Mouse (Mus musculus) limb, embryonic 14.5 days (tissue): ENCODE data around the gene Rab44. TPM values are rescaled to one million over a fixed set of nuclear protein-coding genes. Genes with fewer than 3 reads are reported as not detected.
A peak's percentile ranks its signal among the peaks of the same experiment; 100 is the strongest.

Experiments used
- ATAC-seq: fragments of 200-750 bp; cut with Nextera tagmentation; 2 replicates; pipeline ENCODE4 v1.8.0; 2017; ENCODE audit warnings: low read depth, moderate number of reproducible peaks, moderate TSS enrichment; ENCODE audit not compliant: low FRiP score
- DNase-seq: peaks from one replicate; pipeline ENCODE4 v3.0.0-alpha.2; 2015; ENCODE audit warnings: low spot score
- H3K27ac ChIP-seq: fragments of 300-500 bp; sonication (generic); replicated peaks from 2 replicates; pipeline ENCODE4 v1.5.1; 2014; ENCODE audit warnings: low read depth, mild to moderate bottlenecking, low read length, moderate library complexity, mixed read lengths
- H3K27me3 ChIP-seq: fragments of 300-500 bp; sonication (generic); 2 replicates; pipeline ENCODE4 v1.6.1; 2014; ENCODE audit warnings: low read length, mixed read lengths; ENCODE audit not compliant: control insufficient read depth, insufficient read depth
- H3K36me3 ChIP-seq: fragments of 300-500 bp; sonication (generic); 2 replicates; pipeline ENCODE4 v1.6.1; 2014; ENCODE audit warnings: mild to moderate bottlenecking, low read length, moderate library complexity, mixed read lengths; ENCODE audit not compliant: control insufficient read depth, insufficient read depth
- H3K4me1 ChIP-seq: fragments of 300-500 bp; sonication (generic); 2 replicates; pipeline ENCODE4 v1.6.1; 2014; ENCODE audit warnings: antibody characterized with exemption, low read length, mixed read lengths; ENCODE audit not compliant: control insufficient read depth, insufficient read depth
- H3K4me2 ChIP-seq: fragments of 300-500 bp; sonication (generic); replicated peaks from 2 replicates; pipeline ENCODE4 v1.6.1; 2014; ENCODE audit warnings: low read depth, mild to moderate bottlenecking, low read length, moderate library complexity; ENCODE audit not compliant: severe bottlenecking
- H3K4me3 ChIP-seq: fragments of 300-500 bp; sonication (generic); replicated peaks from 2 replicates; pipeline ENCODE4 v1.5.1; 2014; ENCODE audit warnings: low read length
- H3K9ac ChIP-seq: fragments of 300-500 bp; sonication (generic); 2 replicates; pipeline ENCODE4 v1.6.1; 2014; ENCODE audit warnings: mild to moderate bottlenecking, low read depth, low read length, moderate library complexity; ENCODE audit not compliant: severe bottlenecking
- H3K9me3 ChIP-seq: fragments of 300-500 bp; sonication (generic); 2 replicates; pipeline ENCODE4 v1.6.1; 2016; ENCODE audit warnings: low read length; ENCODE audit not compliant: control insufficient read depth
- POLR2A ChIP-seq: fragments of 200-500 bp; IDR thresholded peaks from 2 replicates; pipeline ENCODE4 v1.8.0; 2012; ENCODE audit warnings: inconsistent platforms, mild to moderate bottlenecking, moderate library complexity, borderline replicate concordance; ENCODE audit not compliant: insufficient read depth, insufficient read length; ENCODE audit errors: extremely low read depth
- WGBS: fragments of 180-500 bp; shearing (Covaris S2); extraction: QIAGEN DNeasy Blood & Tissue Kit; methylation state at CpG from one replicate; pipeline ENCODE4 v1.1.7; 2014; 5-methylcytosine and 5-hydroxymethylcytosine counted together
- polyA plus RNA-seq, 2 experiments: library from polyadenylated mRNA; depleted of rRNA in 1 of 2; stranded (reverse) in 1 of 2; unstranded in 1 of 2; fragments of >200 nt; fragmentation: Nextera tagmentation in 1 of 2; extraction: Ambion mirVana in 1 of 2; gene quantifications; 2 replicates each; pipeline versions ENCODE4 v1.2.1 to v1.2.3; 2012 to 2014

Rab44 gene
- polyA plus RNA-seq, 2 experiments: 1.5 to 2.8 TPM

DNA sequence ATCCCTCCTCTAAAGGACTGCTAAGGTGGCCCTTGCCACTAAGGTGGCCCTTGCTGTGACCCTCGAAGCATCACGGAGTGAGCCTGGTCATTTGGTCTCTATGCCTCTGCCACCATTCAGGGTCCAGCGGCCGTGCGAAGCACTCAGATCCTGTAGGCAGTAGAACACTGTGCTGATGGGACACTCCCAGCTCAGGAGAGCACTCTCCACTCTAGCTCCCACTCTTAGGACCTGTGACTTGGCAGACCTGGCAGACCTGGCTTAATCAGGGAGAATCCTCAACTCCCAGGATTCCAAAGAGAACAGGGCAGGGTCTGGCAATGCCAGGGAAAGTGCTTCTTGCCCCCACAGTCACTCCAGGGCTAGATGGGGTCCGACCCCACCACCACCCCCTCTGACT lies 66.0 kb downstream of the Rab44 start:
- H3K27ac ChIP-seq: no peak overlapping the region
- H3K27me3 ChIP-seq: no peaks in the 10 kb centered on the region
- no peaks in the 10 kb centered on the region for H3K36me3 ChIP-seq
- no peaks in the 10 kb centered on the region for H3K4me1 ChIP-seq
- WGBS: 85% methylated on average over 6 of the region's 6 CpGs
- no peak overlapping the region for H3K4me3 ChIP-seq
- ATAC-seq: no peak
- H3K4me2 ChIP-seq: no peak overlapping the region
- H3K9me3 ChIP-seq: no peaks in the 10 kb centered on the region
- no peak for TF ChIP-seq POLR2A
- no peak for DNase-seq
- no peak overlapping the region for H3K9ac ChIP-seq

GRCm38 (mm10) chr17:29180406-29181127 lies 66.6 kb downstream of the Rab44 start:
- Histone ChIP-seq H3K4me3 (no peak overlapping the region), H3K27ac (no peak overlapping the region), H3K27me3 (no peaks in the 10 kb centered on the region), H3K4me2 (no peak overlapping the region), H3K4me1 (peaks cover 6% of the 10 kb centered on the region), H3K36me3 (no peaks in the 10 kb centered on the region), H3K9ac (no peak overlapping the region), H3K9me3 (no peaks in the 10 kb centered on the region)
- DNase-seq (no peak), ATAC-seq (no peak)
- TF ChIP-seq POLR2A: no peak
- WGBS: 76% methylated on average over 4 of the region's 4 CpGs

DNA sequence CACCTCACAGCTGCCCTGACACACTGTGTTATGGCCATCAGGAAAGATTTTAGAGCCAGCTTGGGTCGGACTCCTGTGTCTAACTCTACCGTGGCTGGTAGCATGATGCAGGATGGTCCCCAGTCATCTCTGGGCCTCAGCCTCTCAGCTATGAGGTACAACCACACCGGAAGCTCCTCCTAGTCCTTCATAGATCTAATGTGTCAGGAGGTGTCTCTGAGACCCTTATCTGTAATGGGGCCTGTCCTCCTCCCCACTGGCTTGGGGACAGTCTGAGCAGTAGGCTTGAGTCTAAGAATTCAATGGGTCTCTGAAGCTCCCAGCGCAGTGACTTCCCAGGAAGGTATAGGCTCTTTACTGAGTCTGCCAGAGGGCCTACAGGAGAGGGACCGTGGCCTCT lies 67.8 kb downstream of the Rab44 start:
- ATAC-seq: no peak

GRCm38 (mm10) chr17:29183162-29183561 lies 69.2 kb downstream of the Rab44 start:
- H3K4me1 ChIP-seq: peaks cover 18% of the 10 kb centered on the region
- no peaks in the 10 kb centered on the region for H3K27me3 ChIP-seq
- WGBS: 57% methylated on average over 11 of the region's 11 CpGs
- no peak overlapping the region for H3K4me2 ChIP-seq
- no peak overlapping the region for H3K27ac ChIP-seq
- DNase-seq (no peak), ATAC-seq (no peak)
- H3K4me3 ChIP-seq: no peak overlapping the region
- no peaks in the 10 kb centered on the region for H3K36me3 ChIP-seq
- TF ChIP-seq POLR2A: no peak
- H3K9me3 ChIP-seq: no peaks in the 10 kb centered on the region
- no peak overlapping the region for H3K9ac ChIP-seq

More for the DNA sequence above, 67.8 kb downstream of the Rab44 start:
- H3K36me3 ChIP-seq: no peaks in the 10 kb centered on the region
- no peak for TF ChIP-seq POLR2A
- H3K4me2 ChIP-seq: no peak overlapping the region
- no peaks in the 10 kb centered on the region for H3K27me3 ChIP-seq
- no peak overlapping the region for H3K27ac ChIP-seq
- peaks cover 11% of the 10 kb centered on the region for H3K4me1 ChIP-seq
- no peak for DNase-seq
- 83% methylated on average over 5 of the region's 5 CpGs for WGBS
- no peaks in the 10 kb centered on the region for H3K9me3 ChIP-seq
- no peak overlapping the region for H3K4me3 ChIP-seq
- no peak overlapping the region for H3K9ac ChIP-seq

DNA sequence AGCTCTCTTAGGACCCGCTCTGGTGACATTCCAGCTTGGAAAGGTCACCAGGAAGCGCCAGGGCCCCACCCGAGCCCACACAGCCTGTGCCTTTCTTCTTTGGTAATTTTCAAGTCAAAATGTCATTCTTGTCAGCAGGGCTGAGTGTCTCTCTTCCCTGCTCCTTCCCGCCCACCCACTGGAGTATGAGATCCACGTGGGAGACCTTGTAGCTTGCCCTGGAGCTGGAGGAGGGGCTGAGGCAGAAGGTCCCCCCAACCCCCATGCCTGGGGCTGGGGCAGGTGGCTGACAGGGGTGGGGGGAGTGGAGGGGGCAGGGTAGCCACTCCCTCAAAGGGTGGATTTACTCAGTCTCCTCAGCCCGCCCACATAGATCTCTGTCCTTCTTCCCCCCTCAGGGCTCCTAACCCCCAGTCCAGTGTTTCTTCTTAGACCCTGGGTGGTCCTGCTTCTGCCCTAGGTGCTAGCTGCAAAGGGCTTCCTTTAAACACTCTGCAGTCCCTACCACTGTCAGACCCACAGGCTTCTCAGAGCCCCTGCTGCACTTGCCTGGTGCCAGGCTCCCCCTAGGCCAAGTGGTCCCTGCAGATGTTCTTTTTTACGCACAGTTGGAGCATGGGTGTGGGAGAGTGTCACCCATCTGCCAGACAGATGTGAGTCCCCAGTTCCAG lies 71.6 kb downstream of the Rab44 start:
- 31% methylated on average over 6 of the region's 7 CpGs for WGBS
- DNase-seq (no peak), ATAC-seq (peak; percentile 16; the same call in 1 of the 2 replicates)
- Histone ChIP-seq H3K36me3 (no peaks in the 10 kb centered on the region), H3K27ac (no peak overlapping the region), H3K4me3 (no peak overlapping the region), H3K4me1 (peaks cover 18% of the 10 kb centered on the region), H3K27me3 (no peaks in the 10 kb centered on the region), H3K4me2 (no peak overlapping the region), H3K9ac (no peak overlapping the region), H3K9me3 (no peaks in the 10 kb centered on the region)
- TF ChIP-seq POLR2A: no peak
